Mouse (Mus musculus) midbrain, embryonic 10.5 days (tissue): ENCODE results near the gene 4930513O06Rik. TPM values are rescaled to one million over a fixed set of nuclear protein-coding genes. Genes with fewer than 3 reads are reported as not detected.

ENCODE experiments used
- DNase-seq: peaks from one replicate; pipeline ENCODE4 v3.0.0-alpha.2; 2017; ENCODE audit warnings: low spot score
- H3K27ac ChIP-seq: fragments of 300-500 bp; sonication (generic); replicated peaks from 2 replicates; pipeline ENCODE4 v1.5.1; 2016; ENCODE audit warnings: mild to moderate bottlenecking
- H3K27me3 ChIP-seq: fragments of 300-500 bp; sonication (generic); 2 replicates; pipeline ENCODE4 v1.6.1; 2016; ENCODE audit warnings: low read depth, mild to moderate bottlenecking; ENCODE audit not compliant: poor library complexity, severe bottlenecking
- H3K36me3 ChIP-seq: fragments of 300-500 bp; sonication (generic); 2 replicates; pipeline ENCODE4 v1.6.1; 2016; ENCODE audit warnings: mild to moderate bottlenecking, moderate library complexity
- H3K4me1 ChIP-seq: fragments of 300-500 bp; sonication (generic); 2 replicates; pipeline ENCODE4 v1.6.1; 2016
- H3K4me3 ChIP-seq: fragments of 300-500 bp; sonication (generic); 2 replicates; pipeline ENCODE4 v1.5.1; 2016; ENCODE audit warnings: mild to moderate bottlenecking, moderate library complexity
- H3K9me3 ChIP-seq: fragments of 300-500 bp; sonication (generic); replicated peaks from 2 replicates; pipeline ENCODE4 v1.6.1; 2016; ENCODE audit warnings: mild to moderate bottlenecking
- WGBS: fragments of 180-500 bp; shearing (Covaris S2); methylation state at CpG from one replicate; pipeline ENCODE4 v1.1.7; 2016; 5-methylcytosine and 5-hydroxymethylcytosine counted together
- polyA plus RNA-seq: library from polyadenylated mRNA; unstranded; fragments of >200 nt; fragmentation: Nextera tagmentation; extraction: Ambion mirVana; gene quantifications from 2 replicates; pipeline ENCODE4 v1.2.1, GENCODE M21; 2016

Gene 4930513O06Rik
- polyA plus RNA-seq: not detected in 2 replicates

- 90% methylated on average over 1 of the region's 1 CpGs for WGBS
- no peak within 1 kb of the TSS for H3K27ac ChIP-seq
- no peaks in the 10 kb centered on the region for H3K9me3 ChIP-seq
- H3K27me3 ChIP-seq: peaks cover 36% of the 10 kb centered on the region
- DNase-seq: no peak
- H3K4me1 ChIP-seq: no peaks in the 10 kb centered on the region
- H3K4me3 ChIP-seq: no peak within 1 kb of the TSS
- H3K36me3 ChIP-seq: no peaks in the 10 kb centered on the region
Measured at GRCm38 (mm10) chrX:139085943-139086342, at the start of gene 4930513O06Rik. 4930513O06Rik (plus strand) TSS chrX:139086243.

DNA sequence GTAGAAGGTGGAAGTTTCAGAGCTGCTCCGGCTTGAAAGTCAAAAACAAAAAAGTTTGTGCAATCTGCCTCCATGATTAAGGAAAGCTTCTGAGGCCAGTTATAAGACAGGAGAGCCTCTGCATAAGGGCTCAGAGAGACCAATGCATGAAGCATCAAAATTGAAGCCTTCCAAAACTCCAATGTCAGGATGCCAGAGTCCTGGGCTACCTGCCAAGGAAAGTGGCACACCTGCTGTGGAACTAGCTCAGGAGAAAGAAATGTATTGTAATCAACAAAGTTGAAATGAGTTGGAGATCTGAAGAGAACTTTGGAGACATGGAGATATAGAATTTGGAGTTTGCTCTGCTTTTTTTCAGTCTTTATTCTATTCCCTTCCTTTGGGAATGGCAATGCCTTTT lies 48.4 kb upstream of the 4930513O06Rik start:
- no peaks in the 10 kb centered on the region for H3K9me3 ChIP-seq
- no peak overlapping the region for H3K4me3 ChIP-seq
- H3K4me1 ChIP-seq: no peaks in the 10 kb centered on the region
- 70% methylated on average over 1 of the region's 1 CpGs for WGBS
- H3K36me3 ChIP-seq: no peaks in the 10 kb centered on the region
- peaks cover 50% of the 10 kb centered on the region for H3K27me3 ChIP-seq
- no peak overlapping the region for H3K27ac ChIP-seq
- no peak for DNase-seq

DNA sequence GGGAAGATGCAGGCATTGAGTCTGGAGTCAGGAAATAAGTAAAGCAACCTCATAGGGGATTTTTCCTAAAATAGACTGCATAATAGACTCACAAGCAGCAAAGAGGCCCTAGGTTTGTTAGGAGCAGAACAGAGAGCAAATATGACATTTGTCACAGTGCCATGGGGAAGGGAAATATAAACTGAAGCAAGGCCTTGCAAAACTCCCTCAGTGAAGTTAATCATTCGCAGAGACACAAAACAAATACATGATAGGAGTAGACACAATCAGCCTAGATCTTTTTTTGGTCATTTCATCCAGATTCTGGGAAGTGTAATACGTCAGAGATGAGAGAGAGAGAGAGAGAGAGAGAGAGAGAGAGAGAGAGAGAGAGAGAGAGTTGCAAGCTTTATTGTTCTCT lies 46.7 kb upstream of the 4930513O06Rik start:
- Histone ChIP-seq H3K27ac (no peak overlapping the region), H3K9me3 (no peaks in the 10 kb centered on the region), H3K27me3 (peaks cover 43% of the 10 kb centered on the region), H3K4me1 (no peaks in the 10 kb centered on the region), H3K36me3 (no peaks in the 10 kb centered on the region), H3K4me3 (no peak overlapping the region)
- 87% methylated on average over 2 of the region's 2 CpGs for WGBS
- no peak for DNase-seq

GRCm38 (mm10) chrX:139041148-139041547 lies 44.9 kb upstream of the 4930513O06Rik start:
- DNase-seq: no peak
- H3K36me3 ChIP-seq: no peaks in the 10 kb centered on the region
- no peaks in the 10 kb centered on the region for H3K9me3 ChIP-seq
- H3K4me1 ChIP-seq: no peaks in the 10 kb centered on the region
- no peak overlapping the region for H3K4me3 ChIP-seq
- WGBS: 83% methylated on average over 1 of the region's 1 CpGs
- H3K27me3 ChIP-seq: peaks cover 40% of the 10 kb centered on the region
- no peak overlapping the region for H3K27ac ChIP-seq

DNA sequence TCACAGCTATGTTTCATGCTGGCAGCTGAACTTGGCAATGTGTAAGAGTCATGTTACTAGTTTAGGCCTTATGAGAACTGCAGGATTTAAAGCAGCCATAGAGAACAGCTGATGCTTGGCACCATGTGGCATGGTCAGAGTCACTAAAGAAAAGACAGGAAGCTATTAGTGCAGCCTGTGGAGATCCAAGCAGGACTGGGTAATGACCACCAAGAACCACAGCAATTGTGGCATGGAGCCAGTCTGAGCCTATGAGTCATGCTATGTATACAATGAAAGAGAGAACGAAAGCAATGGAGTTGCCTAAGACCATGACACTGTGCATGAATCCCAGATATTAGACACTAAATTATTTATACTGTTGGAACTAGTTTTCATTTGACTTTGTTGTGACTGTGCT lies 34.1 kb upstream of the 4930513O06Rik start:
- WGBS: 84% methylated on average over 1 of the region's 1 CpGs
- no peaks in the 10 kb centered on the region for H3K36me3 ChIP-seq
- no peak overlapping the region for H3K4me3 ChIP-seq
- peaks cover 29% of the 10 kb centered on the region for H3K27me3 ChIP-seq
- H3K9me3 ChIP-seq: no peaks in the 10 kb centered on the region
- no peaks in the 10 kb centered on the region for H3K4me1 ChIP-seq
- H3K27ac ChIP-seq: no peak overlapping the region
- DNase-seq: no peak

- no peaks in the 10 kb centered on the region for H3K36me3 ChIP-seq
- H3K4me3 ChIP-seq: no peak overlapping the region
- H3K9me3 ChIP-seq: no peaks in the 10 kb centered on the region
- DNase-seq: no peak
- no peak overlapping the region for H3K27ac ChIP-seq
- WGBS: 87% methylated on average over 1 of the region's 1 CpGs
- H3K27me3 ChIP-seq: peaks cover 33% of the 10 kb centered on the region
- H3K4me1 ChIP-seq: no peaks in the 10 kb centered on the region
Measured at GRCm38 (mm10) chrX:139053149-139053548, 32.9 kb upstream of the 4930513O06Rik start.

- no peaks in the 10 kb centered on the region for H3K9me3 ChIP-seq
- H3K27ac ChIP-seq: no peak overlapping the region
- H3K4me1 ChIP-seq: no peaks in the 10 kb centered on the region
- no peak overlapping the region for H3K4me3 ChIP-seq
- DNase-seq: no peak
- H3K36me3 ChIP-seq: no peaks in the 10 kb centered on the region
- 86% methylated on average over 5 of the region's 5 CpGs for WGBS
- H3K27me3 ChIP-seq: peaks cover 16% of the 10 kb centered on the region
Measured at GRCm38 (mm10) chrX:139064078-139064477, 22.0 kb upstream of the 4930513O06Rik start.

DNA sequence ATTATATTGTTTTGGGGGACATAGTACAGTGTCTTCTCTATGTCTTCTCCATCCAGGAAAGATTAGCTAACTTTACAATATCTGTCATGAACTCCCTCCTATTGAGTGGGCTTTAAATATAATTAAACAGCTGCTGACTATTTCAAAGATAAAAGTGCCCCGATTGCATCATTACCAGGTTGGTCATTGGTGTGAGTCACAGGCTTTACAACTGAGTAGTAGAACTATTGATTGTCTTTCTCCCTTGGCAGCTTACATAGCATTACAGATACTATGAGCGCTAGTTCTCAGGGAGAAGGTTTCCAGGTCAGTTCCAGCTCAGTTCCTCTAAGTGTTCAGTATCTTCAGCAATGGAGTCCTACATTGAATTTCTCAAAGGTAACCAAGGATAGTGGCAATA lies 7.5 kb upstream of the 4930513O06Rik start:
- Histone ChIP-seq H3K4me3 (no peak overlapping the region), H3K36me3 (no peaks in the 10 kb centered on the region), H3K9me3 (no peaks in the 10 kb centered on the region), H3K27me3 (peaks cover 23% of the 10 kb centered on the region), H3K4me1 (no peaks in the 10 kb centered on the region), H3K27ac (no peak overlapping the region)
- no peak for DNase-seq
- WGBS: 95% methylated on average over 2 of the region's 2 CpGs

GRCm38 (mm10) chrX:139085077-139085476 lies 966 bp upstream of the 4930513O06Rik start, which contains the start of gene Serpina7:
Serpina7 (minus strand) TSS chrX:139085236.
- H3K36me3 ChIP-seq: no peaks in the 10 kb centered on the region
- H3K4me1 ChIP-seq: no peaks in the 10 kb centered on the region
- no peak within 1 kb of the TSS for H3K4me3 ChIP-seq
- peaks cover 36% of the 10 kb centered on the region for H3K27me3 ChIP-seq
- no peak within 1 kb of the TSS for H3K27ac ChIP-seq
- no peaks in the 10 kb centered on the region for H3K9me3 ChIP-seq
- no peak for DNase-seq

DNA sequence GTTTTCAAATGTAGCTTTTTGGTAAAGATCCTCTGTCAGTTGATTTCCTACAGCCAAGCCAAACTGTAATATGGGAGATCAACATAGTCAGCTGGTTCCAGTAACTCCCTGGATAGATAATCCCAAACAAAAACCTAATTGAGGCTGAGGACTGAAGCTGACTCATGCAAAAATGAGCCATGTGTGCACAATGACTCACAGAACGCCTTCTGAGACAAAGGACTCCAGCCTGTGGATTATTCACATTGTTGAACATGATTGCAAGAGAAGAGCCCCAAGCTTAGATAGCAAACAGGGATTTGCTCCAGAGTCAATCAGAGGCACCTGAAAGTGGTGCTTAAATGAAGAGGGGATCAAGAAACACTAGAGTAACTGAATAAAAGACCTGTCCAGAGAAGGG lies 11.2 kb downstream of the 4930513O06Rik start:
- DNase-seq: no peak
- Histone ChIP-seq H3K27ac (no peak overlapping the region), H3K9me3 (no peaks in the 10 kb centered on the region), H3K36me3 (no peaks in the 10 kb centered on the region), H3K27me3 (peaks cover 32% of the 10 kb centered on the region), H3K4me1 (no peaks in the 10 kb centered on the region), H3K4me3 (no peak overlapping the region)
- WGBS: 70% methylated on average over 1 of the region's 1 CpGs

DNA sequence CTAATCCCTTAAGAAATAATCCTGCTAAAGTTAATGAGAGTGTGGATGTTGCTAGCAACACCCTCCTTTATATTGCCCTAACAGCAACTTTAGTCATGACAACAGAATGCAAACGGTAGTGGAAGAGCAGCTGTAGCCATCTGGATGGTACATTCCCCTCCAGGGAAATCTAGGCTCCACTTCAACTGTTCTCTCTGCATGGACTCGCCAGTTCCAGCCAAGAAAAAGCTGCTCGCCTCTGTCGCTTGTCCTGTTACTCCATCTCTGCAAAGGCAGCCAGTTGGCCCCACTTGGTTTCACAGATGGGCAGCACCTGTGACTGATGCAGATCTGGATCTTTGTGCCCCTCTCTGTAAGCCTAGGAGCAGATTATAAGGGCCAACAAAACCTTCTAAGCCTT lies 48.0 kb downstream of the 4930513O06Rik start:
- DNase-seq: no peak
- Histone ChIP-seq H3K27me3 (peaks cover 15% of the 10 kb centered on the region), H3K4me1 (no peaks in the 10 kb centered on the region), H3K36me3 (no peaks in the 10 kb centered on the region), H3K27ac (no peak overlapping the region), H3K4me3 (no peak overlapping the region), H3K9me3 (no peaks in the 10 kb centered on the region)
- WGBS: 52% methylated on average over 4 of the region's 4 CpGs

Other genes with a start within 250 kb of the 4930513O06Rik start
- gene Nrk, start 171.8 kb upstream of the 4930513O06Rik start, polyA plus RNA-seq: 0.78 and 1.3 TPM in 2 replicates
- gene Serpina7, start 1.0 kb upstream of the 4930513O06Rik start, polyA plus RNA-seq: not detected in 2 replicates
- 0.11 TPM in 1 of 2 replicates, not detected in the other for gene 4933428M09Rik, start 93.0 kb downstream of the 4930513O06Rik start, polyA plus RNA-seq
- gene Mum1l1, start 123.8 kb downstream of the 4930513O06Rik start, polyA plus RNA-seq: 18.7 and 22.3 TPM in 2 replicates
- not detected in 2 replicates for gene Trap1a, start 247.4 kb downstream of the 4930513O06Rik start, polyA plus RNA-seq